Mouse (Mus musculus) layer of hippocampus, adult 9-11 months (tissue): Measurements from ENCODE around the gene Zc3h18.

Experiments used
- DNase-seq: peaks from one replicate; pipeline ENCODE4 v3.0.0; 2022

Zc3h18 gene

DNA sequence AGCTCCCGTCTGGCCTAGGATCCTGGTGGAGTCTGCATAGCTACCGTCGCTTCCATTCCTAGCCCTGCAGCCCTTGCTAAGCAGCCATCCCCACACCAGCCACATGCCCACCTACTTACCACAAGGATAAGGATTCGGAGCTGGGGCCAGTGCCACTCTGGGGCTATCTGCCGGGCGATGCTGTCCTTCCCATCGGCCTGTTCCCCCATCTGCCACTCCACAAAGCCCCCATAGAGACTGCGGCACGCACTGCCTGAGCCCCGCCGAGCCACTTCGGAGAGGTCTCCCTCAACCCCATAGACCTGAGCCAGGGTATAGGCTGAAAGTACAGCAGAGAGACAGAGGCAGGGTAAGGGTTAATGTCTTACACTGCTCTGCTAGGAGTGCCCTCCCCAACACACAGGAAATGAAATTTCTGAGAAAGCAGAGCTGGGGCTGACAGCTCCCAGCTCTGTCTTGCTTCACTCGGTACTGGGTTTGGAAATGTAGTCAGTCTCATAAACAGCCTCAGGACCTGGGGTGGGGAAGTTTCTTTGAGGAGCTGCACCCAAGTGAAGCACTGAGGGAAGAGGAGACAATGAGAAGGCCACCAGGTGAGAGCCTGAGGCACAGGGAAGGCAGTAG is 61.4 kb downstream of the Zc3h18 start:
- no peak for DNase-seq

DNA sequence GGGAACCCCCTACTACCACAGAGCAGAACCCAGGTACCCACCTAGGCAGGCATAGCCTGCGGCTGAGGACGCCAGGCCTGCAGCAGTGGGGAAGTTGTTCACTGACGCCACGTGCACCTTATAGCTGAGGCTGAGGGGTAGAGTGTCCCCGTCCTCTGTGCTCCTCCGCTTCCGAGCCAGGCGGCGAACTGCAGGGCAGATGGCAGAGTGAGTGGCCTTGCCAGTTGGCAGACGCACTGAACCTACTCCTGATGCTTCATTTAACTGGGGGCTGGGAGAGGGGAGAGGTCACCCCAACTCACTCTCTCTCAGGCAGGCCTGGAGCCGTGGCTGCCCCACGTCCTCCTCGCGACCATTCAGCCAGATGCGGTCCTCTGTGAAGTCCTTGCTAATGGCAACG is 62.9 kb downstream of the Zc3h18 start:
- DNase-seq = no peak

DNA sequence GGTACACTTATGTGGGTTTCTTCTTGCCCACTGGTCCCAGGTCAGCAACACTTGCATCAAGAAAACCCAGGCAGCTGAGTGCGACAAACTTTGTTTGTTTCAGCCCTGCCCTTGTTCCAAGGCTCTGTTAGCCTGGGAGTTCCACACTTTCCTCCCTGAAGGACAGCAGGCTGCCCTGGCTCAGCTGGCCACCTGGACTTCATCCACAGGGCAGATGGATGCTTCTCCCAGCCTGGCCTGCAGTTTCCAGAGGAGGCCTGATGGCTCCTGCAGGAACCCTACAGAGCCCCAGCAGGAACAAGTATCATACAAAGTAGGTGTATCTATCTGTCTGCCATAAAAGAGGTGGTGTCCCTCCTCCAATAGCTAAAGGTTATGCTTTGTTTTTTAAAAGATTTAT is 64.9 kb downstream of the Zc3h18 start:
- no peak for DNase-seq

DNA sequence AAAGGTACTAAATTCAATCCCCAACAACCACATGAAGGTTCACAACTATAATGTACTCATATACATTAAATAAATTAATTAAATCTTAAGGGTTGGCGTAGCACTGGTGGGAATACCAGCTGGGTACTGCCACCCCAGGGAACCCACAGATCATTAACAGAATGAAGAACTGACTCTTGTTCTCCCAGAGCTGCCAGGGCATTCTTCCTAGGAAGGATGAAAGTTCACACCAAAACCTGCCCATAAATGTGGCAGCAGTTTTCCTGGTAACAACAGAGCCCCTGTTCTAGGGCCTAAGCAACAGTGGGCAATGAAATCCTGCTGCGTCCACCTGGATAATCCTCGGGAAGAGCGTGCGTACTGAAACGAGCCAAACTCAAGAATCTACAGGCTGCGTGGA is 65.9 kb downstream of the Zc3h18 start:
- DNase-seq = no peak

DNA sequence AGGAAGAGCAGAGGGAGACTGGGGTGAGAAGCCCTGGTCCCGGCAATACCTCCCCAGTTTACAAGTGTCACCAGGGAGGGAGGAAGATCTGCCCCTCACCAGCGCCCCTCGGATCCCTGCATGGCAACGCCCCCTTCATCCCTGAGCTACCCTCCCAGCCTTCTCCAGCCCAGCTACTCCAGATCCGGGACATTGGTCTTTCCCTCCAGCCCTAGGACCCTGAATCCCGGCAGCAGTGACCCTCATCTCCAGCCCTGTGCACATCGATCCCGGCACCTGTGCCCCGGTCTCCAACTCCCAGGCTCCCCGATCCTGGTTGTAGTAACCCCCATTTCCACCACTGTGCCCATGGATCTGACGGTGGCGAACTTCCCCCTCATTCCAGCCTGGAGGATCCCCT is 66.4 kb downstream of the Zc3h18 start:
- no peak for DNase-seq

DNA sequence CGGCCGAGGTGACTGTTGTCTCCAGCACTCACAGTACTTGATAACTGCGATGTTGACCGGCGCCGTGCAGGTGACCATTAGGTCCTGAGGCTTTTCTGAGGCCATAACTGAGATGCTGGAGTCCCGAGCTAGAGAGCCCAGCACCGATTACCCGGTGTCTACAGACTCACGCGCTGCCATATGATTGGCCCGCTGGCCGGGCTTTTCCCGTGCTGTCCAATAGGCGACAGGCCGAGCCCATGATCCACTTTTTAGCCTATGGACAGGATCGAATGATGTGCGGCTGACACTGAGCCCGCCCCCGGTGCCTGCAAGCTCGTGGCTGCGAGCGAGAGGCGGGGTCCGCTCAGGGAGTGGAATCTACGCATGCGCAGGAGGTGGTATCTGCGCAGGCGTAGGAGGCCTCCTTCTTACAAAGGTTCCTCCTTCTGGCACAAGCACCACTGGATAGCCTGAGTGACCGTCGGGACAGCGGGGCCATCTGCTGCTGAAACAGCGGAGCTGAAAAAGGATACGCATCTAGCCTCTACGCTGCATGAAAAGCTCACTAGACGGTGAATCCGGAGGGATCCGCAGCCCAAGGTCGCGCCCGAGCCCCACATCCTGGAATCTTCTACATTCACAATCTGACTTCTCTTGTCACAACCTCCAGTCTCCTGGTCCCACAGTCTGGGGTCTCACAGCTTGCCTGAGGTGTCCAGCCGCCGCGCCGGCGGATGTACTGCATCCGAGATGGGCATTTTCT is 67.0 kb downstream of the Zc3h18 start, which contains the start of gene Mvd:
Gene Mvd, minus strand, starts transcription at position 161 of the 745 bp plus-strand sequence.
- peak; percentile 100 for DNase-seq

DNA sequence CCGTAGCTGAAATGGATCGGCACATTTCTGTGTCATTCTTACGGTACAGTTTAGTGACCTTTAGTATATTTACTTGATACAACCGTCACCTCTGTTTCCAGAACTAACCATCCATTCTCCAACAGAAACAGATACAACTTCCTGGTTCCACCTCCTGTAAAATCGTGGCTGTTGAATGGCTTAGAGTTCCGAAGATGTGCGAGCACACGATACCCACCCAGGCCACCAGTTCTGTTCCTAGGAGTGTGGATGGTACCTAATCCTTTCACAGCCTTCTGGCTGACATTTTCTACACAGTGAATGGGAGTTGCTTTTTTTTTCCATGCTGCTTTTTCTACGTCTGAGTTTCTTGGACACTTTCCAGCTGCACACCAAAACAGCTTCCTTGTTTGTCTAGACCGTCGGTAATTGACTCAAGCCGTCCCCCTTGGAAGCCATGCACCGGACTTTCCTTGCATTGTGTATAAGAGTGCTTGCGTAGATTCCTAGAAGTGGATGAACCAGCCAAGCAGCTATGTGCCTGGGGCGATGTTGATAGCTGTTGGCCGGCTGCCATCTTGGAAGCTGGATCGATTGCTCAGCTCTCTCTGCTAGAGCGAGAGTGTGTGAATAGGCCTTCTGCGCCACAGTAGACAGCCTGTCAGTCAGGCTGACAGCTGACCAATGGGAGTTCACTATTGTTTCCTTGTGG is 67.8 kb downstream of the Zc3h18 start:
- peak; percentile 92 for DNase-seq

DNA sequence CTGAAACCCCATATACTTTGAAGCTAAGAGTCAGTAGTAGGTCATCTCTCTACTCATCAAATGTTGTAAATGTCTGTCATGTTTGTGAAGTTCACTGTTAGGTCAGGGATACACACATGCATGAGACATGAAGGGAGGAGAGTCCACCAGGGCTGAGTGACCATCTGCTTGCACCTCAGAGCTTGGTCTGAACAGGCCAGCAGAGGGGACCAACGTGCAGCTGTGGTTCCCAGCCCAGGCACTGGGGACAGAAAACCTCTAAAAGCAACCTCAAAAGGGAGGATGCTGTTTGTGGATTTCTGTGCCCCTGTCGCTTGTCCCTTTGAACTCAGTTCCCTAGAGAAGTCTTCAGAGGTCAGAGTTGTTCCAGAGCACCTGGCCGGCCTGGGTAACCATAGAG is 68.8 kb downstream of the Zc3h18 start:
- no peak for DNase-seq

DNA sequence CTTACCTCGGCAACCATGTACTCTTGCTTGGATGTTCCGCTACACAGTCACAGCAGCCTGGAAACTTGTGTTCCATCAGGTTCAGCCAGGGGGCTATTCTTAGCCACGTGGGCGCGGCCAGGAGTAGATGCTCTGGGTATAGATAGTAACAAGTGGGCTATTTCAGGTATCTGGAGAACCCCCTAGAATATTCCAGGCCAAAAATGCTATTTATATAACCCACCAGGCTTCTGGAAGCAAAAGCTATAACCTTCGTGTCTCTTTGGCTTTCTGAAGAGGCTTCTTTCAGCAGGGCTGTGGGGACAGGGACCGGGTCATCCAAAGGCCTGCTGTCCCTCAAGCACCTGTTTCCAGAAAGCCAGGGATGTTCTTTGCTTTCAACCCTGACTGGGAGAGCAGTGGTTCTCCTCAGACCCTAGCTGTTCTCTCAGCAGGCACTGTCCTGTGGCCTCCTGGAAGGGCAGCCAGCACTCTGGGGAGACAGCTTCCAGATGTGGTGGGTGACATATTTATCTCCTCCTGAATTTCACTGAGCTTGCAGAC is 74.8 kb downstream of the Zc3h18 start:
- DNase-seq = no peak

DNA sequence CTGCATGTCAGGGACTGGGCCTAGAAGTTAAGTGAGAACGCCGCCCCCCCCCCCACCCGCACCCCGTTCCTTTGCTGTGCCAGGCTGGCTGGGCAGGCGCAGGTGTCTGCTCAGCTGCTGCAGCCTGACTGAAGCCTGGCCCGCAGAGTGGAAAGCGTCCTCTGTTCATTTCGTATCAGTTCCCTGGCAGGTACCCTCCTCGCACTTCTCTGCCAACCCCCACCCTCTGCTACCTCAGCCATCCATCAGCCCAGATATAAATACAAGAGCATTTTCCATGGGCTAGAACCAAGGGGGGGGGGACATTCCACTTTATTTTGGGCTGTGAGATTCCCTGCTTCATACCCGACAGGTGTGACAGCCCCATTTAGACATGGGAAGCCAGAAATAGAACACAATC is 75.7 kb downstream of the Zc3h18 start:
- DNase-seq = no peak

DNA sequence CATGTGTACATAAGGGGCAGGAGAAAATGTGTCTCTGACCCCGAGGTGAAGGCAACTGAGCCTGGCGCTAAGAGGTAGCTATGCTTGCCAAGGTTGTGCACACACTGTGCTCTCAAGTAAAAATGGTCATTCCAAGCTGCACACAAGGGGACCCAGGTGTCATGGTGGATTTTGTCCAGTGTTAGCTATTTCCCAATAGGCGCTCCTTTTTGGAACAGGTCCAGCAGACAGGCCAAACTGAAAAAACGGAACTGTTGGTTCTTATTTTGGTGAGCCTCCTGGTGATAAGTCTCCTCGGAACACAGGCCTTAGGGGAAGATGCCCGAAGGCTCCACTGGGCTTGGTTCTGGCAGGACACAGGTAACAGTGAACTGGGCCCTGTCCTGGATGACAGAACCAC is 78.0 kb downstream of the Zc3h18 start:
- no peak for DNase-seq

DNA sequence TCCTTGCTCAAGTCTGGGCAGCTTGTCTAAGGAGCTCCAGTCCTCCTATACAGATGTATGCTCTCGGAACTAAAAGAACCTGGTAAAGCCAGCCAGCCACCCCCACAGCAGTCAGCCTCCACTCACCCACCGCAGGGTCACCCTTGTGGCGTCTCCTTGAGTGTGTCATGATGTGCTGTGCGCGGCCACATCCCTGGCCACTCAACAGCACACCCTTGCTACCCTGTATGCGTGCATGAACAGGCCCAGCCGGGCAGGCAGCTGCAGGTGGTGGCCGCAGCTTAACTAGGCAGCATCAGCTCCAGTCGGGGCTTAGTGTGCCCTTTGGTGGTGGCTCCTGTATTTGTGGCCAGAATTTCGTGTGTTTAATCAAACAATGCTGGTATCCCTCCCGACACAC is 80.8 kb downstream of the Zc3h18 start:
- no peak for DNase-seq

DNA sequence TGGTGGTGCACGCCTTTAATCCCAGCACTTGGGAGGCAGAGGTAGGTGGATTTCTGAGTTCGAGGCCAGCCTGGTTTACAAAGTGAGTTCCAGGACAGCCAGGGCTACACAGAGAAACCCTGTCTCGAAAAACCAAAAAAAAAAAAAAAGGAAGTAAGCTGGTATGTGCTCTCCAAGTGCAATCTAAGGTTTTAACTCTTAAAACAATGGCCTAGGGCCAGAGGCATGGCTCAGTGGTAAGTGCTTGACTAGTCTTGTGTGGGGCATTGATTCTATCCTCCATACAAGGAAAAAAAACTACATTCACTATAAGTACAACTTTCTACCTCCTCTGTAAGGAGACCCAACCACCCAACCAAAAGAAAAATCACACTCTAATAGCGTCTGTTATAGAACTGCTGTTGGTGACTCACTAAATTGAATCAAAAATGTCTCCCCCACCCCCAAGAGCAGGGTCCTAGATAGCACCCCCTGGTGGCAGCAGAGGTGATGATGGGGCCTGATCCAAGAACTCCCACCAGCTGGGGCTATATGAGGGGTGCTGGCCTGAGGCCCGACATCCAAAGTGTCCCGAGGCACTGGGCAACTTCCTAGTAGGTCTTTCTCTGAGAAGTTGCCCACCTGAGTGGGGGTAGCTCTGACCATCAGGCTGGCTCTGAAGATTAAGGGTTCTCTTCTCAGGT is 83.0 kb downstream of the Zc3h18 start:
- no peak for DNase-seq

DNA sequence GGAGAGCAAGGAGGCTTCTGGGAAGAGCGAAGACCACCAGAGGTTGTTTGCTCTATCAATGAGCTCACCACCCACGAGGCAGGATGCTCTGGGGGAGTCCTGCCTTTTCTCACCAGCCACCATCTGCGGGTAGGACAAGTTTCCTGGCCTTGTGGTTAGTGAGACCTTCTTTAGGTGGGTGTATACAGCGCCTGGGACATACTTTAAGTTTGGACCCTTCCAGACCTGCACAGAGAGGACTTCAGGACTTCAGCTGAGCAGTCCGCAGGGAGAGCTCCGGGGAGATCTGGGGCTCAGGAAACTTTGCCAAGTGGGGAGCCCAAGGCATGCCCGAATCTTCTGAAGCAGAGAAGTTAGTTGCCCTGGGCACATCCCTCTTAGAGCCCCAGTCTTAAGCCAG is 83.6 kb downstream of the Zc3h18 start:
- no peak for DNase-seq

DNA sequence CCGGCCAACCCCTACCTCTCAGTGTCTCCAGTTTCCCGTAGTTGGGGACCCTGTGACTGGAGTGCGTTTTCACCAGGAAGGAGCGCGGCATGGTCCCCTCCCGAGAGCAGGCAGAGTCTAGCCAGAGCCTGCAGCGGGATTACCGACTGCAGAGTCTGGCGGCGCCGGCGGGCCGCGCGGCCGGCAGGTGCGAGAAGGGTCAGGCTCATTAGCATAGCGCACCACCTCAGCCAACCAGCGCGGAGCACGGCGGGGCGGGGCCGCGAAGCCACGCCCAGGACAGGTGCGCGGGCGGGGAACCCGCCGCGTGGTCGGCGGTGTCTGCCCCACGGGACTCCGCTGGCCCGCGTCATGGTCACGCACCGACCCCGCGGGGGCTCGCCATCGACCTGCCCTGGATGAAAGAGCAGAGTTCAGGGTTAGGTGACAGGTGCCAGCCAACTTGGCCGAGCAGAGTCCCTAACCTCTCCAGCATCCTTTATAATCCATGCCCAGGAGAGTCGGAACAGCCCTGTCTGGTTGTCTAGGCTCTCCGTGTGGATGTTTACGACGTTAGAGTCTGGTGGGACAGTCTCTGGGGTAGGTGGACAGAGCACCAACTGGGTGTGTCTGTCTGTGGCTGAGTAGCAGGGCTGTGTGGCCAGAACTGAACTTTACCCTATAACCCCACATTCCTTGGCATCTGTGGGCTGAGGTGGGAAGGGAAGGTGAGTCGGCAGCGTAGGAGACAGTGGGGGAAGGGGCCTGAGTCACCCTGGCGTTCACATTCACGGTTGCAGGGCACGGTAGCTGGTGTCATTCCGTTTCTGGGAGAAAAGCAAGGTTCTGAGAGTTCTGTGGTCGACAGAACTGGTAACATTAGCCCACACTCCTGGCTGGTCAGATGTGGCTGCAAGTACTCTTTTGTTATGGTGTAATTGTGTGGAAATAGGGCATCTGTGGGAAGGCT is 84.4 kb downstream of the Zc3h18 start, which contains the start of gene Snai3:
Gene Snai3, minus strand, starts transcription at position 210 of the 949 bp plus-strand sequence.
- no peak for DNase-seq

DNA sequence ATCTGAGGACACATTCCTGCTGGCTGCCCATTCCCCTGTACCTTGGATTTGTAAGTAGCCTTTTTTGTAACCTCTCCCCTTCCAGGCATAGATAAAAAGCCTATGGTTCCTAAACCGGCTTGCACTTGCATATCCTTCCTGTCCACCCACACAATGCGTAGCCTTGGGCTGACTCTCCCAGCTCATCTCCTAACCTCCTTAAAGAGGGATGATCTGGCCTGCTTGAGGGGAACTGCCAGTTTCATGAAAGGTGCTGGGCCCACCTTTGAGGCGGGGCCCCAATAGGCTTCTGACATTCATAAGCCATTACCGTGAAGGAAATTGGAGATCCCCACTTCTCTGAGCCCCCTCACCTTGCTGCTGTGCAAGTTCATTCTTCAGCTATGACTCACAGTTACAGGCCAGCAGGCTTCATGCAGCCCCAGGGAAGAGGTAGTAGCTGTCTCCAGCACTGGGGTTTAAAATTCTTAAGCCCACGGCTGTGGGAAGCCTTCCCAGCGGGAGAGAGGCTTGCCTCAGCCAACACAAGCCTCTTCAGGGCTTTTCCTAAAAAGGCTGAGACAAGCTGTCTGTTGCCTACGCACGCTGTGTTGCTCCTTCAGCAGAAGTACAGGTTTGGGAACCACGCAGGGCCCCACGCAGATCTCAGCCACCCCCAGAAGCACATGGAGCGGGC is 85.2 kb downstream of the Zc3h18 start:
- peak; percentile 66 for DNase-seq

DNA sequence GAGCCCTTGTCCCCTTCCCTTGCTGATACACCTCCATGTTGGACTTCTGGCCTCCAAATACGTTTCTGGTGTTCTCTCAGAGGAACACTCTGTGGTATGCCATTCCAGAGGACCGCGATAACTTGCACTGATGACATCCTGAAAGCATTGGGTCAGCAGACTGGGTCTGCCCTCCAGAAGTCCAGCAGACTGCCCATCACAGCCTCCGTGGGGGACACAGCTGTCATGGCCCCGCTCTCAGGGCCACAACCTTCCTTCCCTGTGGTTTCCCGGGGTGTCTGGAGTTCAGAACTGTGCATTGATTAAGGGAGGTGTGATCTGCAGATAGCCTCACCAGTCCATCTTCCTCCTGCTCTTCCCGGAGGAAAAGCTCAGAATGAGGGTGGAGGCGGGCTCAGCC is 86.1 kb downstream of the Zc3h18 start:
- DNase-seq = no peak

DNA sequence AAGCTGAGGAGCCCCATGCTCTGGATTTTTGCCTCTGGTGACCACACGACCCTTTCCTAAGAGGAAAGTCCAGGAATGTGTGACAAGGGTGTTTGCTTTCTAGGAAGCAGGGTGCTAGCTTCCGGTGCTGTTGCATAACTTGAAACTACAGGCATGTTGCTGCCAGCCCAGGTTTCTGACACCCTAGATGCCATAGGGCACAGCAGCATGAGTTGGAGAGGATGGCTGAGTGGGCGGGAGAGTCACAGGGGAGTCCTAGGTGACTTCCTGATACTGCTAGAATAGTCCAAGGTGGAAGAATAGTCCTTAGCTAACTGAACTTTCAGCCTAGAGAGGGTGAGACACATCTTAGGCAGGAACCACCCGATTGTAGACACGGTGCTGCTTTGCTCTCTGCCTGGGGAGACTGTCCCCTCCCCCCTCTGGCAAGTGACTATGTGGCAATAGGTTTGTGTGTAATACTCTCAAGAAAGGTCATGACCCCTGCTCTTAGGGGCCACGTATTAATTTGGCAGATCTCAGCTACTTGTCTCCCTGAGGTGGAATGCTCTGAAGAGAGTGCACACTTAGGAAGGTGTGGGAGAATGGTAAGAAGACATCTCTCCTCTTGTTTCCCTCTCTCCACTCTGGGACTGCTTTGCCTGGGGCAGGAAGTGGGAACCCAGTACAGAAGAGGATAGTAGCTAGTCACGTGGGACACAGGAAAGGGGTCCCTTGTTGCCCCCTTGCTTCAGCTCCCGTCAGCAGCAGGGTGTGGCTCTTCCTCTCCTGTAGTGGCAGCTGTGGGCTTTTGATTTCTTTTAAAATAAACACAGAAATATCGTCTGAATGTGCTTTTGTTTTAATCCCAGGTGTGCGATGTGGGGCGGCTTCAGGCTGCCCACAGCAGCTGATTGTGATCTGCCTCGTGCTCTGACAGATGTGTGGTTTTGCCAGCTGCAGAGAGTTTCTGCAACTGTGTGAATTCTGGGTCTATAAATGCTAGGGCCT is 87.5 kb downstream of the Zc3h18 start:
- DNase-seq = no peak

DNA sequence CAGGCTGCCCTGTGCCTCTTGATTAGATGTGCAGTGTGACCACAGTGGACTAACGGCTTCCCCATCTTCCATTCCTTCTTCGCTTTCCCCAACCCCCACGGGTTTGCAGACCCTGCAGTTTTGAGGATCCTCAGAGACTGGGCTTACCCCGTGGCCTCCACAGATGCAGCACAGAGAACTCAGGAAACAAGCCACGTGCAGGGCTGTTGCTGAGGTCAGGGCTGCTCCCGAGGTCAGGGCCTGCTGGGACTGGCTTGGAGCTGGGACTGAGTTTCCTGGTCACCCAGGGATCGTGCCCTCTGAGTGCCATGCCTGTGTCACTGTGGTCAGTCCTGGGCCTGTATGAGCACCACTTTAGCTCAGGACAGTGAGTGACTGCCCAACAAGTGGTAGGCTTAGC is 88.6 kb downstream of the Zc3h18 start:
- no peak for DNase-seq
